Mouse (Mus musculus) stomach, postnatal 0 days (tissue): ENCODE measurements at regions not wholly inside any gene's neighbourhood (a gene's known extent, or its start where the extent isn't known, plus 50 kb on each side); places are given as distances from the start of the nearest gene placed in this dataset.

Source experiments
- CTCF ChIP-seq: IDR thresholded peaks from 2 replicates; pipeline ENCODE4 v1.5.1; 2016; ENCODE audit warnings: antibody characterized with exemption, low read depth, mild to moderate bottlenecking, moderate library complexity
- EP300 ChIP-seq: optimal IDR thresholded peaks from 2 replicates; pipeline ENCODE3; 2016; ENCODE audit warnings: antibody characterized with exemption

GRCm38 (mm10) chr6:31731391-31731790 is 167.6 kb upstream of the Podxl start:
- TF ChIP-seq CTCF, result no peak
- TF ChIP-seq EP300, result no peak
